Mouse (Mus musculus): ENCODE measurements around the gene Mdn1.

DNA sequence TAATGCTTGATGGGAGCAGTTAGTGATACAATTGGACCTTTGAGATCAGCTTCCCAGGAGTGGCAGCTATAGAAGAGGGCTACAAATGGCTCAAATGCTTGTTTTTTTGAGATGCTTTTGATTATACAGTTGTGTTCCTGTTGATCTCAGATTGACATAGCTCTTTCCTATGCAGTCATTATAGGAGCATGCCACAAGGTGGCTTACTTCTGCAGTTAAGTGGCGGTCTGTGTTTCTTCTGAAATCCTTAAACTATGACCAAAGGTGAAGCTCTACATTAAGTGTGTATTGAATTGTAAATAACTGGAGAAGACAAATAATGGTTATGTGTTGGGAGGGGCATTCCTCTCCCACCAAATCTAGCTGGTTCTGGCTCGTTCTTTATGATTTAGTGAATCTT lies 12.9 kb downstream of the Mdn1 start:
- no peak for TF ChIP-seq GATA2 (IDR thresholded peaks at IDR 0.05; ENCODE audit: borderline replicate concordance, low read depth, low read length)
- no peak for TF ChIP-seq CTCF (IDR thresholded peaks at IDR 0.05; ENCODE audit: low read depth, low read length)
- TF ChIP-seq GATA1 (IDR thresholded peaks at IDR 0.05; ENCODE audit: borderline replicate concordance, low read length), result no peak
- no peak for TF ChIP-seq POLR2AphosphoS5 (IDR thresholded peaks at IDR 0.05; ENCODE audit: insufficient replicate concordance, low read depth, low read length)
- no peak for TF ChIP-seq TAL1 (conservative IDR thresholded peaks at IDR 0.05; ENCODE audit: low read depth, low read length)

Data from G1E (cell line).